Mouse (Mus musculus) midbrain, postnatal 0 days (tissue): ENCODE measurements around the gene Map3k12. TPM values are rescaled to one million over a fixed set of nuclear protein-coding genes. Genes with fewer than 3 reads are reported as not detected.

ENCODE experiments used
- ATAC-seq: fragments of 200-750 bp; cut with Nextera tagmentation; 2 replicates; pipeline ENCODE4 v1.8.0; 2017; ENCODE audit warnings: moderate number of reproducible peaks, mild to moderate bottlenecking, moderate TSS enrichment, moderate library complexity; ENCODE audit not compliant: low FRiP score
- DNase-seq: peaks from one replicate; pipeline ENCODE4 v3.0.0-alpha.2; 2015; ENCODE audit warnings: low spot score
- H3K27ac ChIP-seq: fragments of 300-500 bp; sonication (generic); 2 replicates; pipeline ENCODE4 v1.5.1; 2014; ENCODE audit warnings: low read depth, mild to moderate bottlenecking, low read length, mixed read lengths
- H3K27me3 ChIP-seq: fragments of 300-500 bp; sonication (generic); 2 replicates; pipeline ENCODE4 v1.6.1; 2014; ENCODE audit warnings: low read length, control low read depth, mixed read lengths; ENCODE audit not compliant: insufficient read depth
- H3K36me3 ChIP-seq: fragments of 300-500 bp; sonication (generic); 2 replicates; pipeline ENCODE4 v1.6.1; 2014; ENCODE audit warnings: low read length, control low read depth, mixed read lengths; ENCODE audit not compliant: insufficient read depth
- H3K4me1 ChIP-seq: fragments of 300-500 bp; sonication (generic); 2 replicates; pipeline ENCODE4 v1.6.1; 2014; ENCODE audit warnings: mild to moderate bottlenecking, control low read depth, antibody characterized with exemption, low read length, mixed read lengths; ENCODE audit not compliant: insufficient read depth
- H3K4me2 ChIP-seq: fragments of 300-500 bp; sonication (generic); 2 replicates; pipeline ENCODE4 v1.6.1; 2014; ENCODE audit warnings: low read depth, mild to moderate bottlenecking, low read length, mixed read lengths; ENCODE audit not compliant: poor library complexity, severe bottlenecking
- H3K4me3 ChIP-seq: fragments of 300-500 bp; sonication (generic); 2 replicates; pipeline ENCODE4 v1.5.1; 2014; ENCODE audit warnings: low read depth, mild to moderate bottlenecking, low read length, moderate library complexity
- H3K9ac ChIP-seq: fragments of 300-500 bp; sonication (generic); replicated peaks from 2 replicates; pipeline ENCODE4 v1.6.1; 2014; ENCODE audit warnings: mild to moderate bottlenecking, low read length, moderate library complexity, mixed read lengths; ENCODE audit not compliant: poor library complexity, severe bottlenecking
- H3K9me3 ChIP-seq: fragments of 300-500 bp; sonication (generic); 2 replicates; pipeline ENCODE4 v1.6.1; 2016; ENCODE audit warnings: low read length, control low read depth
- CTCF ChIP-seq: IDR thresholded peaks from 2 replicates; pipeline ENCODE4 v1.5.1; 2016; ENCODE audit warnings: antibody characterized with exemption, mild to moderate bottlenecking
- WGBS: fragments of 180-500 bp; shearing (Covaris S2); extraction: QIAGEN DNeasy Blood & Tissue Kit; methylation state at CpG from one replicate; pipeline ENCODE4 v1.1.7; 2014; 5-methylcytosine and 5-hydroxymethylcytosine counted together
- polyA plus RNA-seq: library from polyadenylated mRNA; unstranded; fragments of >200 nt; fragmentation: Nextera tagmentation; extraction: Ambion mirVana; gene quantifications from 2 replicates; pipeline ENCODE4 v1.2.1, GENCODE M21; 2015
- total RNA-seq: library from RNA; depleted of rRNA; stranded (reverse); fragments of >200 nt; gene quantifications from 2 replicates; pipeline ENCODE4 v1.2.3, GENCODE M21; 2014

The Map3k12 gene
- total and polyA plus RNA-seq, 2 experiments from 2014 or later: 49.7 to 73.3 TPM

GRCm38 (mm10) chr15:102532106-102532900 is 15.4 kb upstream of the Map3k12 start:
- 86% methylated on average over 3 of the region's 3 CpGs for WGBS
- H3K27ac ChIP-seq: no peak overlapping the region
- peaks cover 55% of the 10 kb centered on the region for H3K36me3 ChIP-seq
- ATAC-seq (no peak), DNase-seq (peak; percentile 37)
- H3K9ac ChIP-seq: no peak overlapping the region
- H3K4me1 ChIP-seq: no peaks in the 10 kb centered on the region
- no peak for TF ChIP-seq CTCF
- H3K9me3 ChIP-seq: no peaks in the 10 kb centered on the region
- no peak overlapping the region for H3K4me3 ChIP-seq
- H3K27me3 ChIP-seq: no peaks in the 10 kb centered on the region
- H3K4me2 ChIP-seq: no peak overlapping the region

GRCm38 (mm10) chr15:102531586-102531985 is 14.7 kb upstream of the Map3k12 start:
- Histone ChIP-seq H3K9me3 (no peaks in the 10 kb centered on the region), H3K4me3 (no peak overlapping the region), H3K27me3 (no peaks in the 10 kb centered on the region), H3K36me3 (peaks cover 55% of the 10 kb centered on the region), H3K4me2 (no peak overlapping the region), H3K27ac (no peak overlapping the region), H3K4me1 (no peaks in the 10 kb centered on the region), H3K9ac (no peak overlapping the region)
- TF ChIP-seq CTCF: no peak
- ATAC-seq (no peak), DNase-seq (no peak)
- WGBS: 91% methylated on average over 4 of the region's 4 CpGs

DNA sequence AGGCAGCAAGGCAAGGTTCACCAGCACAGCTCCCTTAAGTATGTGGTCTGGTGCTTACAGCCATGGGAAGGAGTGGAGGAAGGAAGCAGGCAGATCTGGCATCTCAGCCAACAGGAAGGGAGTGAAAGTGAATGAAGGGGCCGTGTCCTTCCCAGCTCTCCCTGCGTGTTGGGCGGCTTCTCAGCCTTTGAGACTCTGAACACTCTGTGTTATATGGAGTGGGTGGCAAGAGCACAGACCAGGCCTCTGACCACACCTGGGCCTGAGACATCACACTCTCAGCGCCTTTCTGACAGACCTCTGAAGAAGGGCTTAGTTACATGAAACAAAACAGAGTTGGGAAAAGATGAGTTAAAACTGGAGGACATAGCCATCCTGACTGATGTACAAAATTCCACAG is 13.7 kb upstream of the Map3k12 start:
- Histone ChIP-seq H3K4me1 (no peaks in the 10 kb centered on the region), H3K4me3 (no peak overlapping the region), H3K9ac (no peak overlapping the region), H3K27ac (no peak overlapping the region), H3K27me3 (no peaks in the 10 kb centered on the region), H3K4me2 (no peak overlapping the region), H3K9me3 (no peaks in the 10 kb centered on the region), H3K36me3 (peaks cover 55% of the 10 kb centered on the region)
- no peak for DNase-seq
- ATAC-seq: no peak
- WGBS: 86% methylated on average over 4 of the region's 4 CpGs
- TF ChIP-seq CTCF: no peak

DNA sequence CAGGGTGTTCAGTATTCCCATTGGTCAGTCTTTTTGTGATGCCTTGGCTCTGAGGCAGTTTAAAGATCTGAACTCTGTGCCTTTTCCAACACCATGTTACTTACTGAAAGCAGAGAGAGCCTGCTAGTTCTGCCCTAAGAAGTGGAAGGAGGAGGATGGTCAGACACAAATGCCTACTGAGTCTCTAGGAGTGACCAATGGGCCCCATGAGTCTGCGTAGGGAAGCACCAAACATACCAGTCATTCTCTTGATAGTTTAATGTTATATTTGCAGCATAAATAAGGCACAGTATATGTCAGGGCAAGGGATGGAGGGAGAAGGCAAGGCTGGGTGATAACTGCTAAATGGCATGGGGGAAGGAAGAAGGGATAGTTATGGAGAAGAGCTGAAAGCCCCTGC is 11.5 kb upstream of the Map3k12 start:
- H3K27ac ChIP-seq: no peak overlapping the region
- H3K4me1 ChIP-seq: no peaks in the 10 kb centered on the region
- DNase-seq (no peak), ATAC-seq (no peak)
- H3K9me3 ChIP-seq: no peaks in the 10 kb centered on the region
- no peak for TF ChIP-seq CTCF
- H3K4me3 ChIP-seq: no peak overlapping the region
- 100% methylated on average over 1 of the region's 1 CpGs for WGBS
- no peaks in the 10 kb centered on the region for H3K27me3 ChIP-seq
- H3K9ac ChIP-seq: no peak overlapping the region
- H3K36me3 ChIP-seq: peaks cover 54% of the 10 kb centered on the region
- no peak overlapping the region for H3K4me2 ChIP-seq

DNA sequence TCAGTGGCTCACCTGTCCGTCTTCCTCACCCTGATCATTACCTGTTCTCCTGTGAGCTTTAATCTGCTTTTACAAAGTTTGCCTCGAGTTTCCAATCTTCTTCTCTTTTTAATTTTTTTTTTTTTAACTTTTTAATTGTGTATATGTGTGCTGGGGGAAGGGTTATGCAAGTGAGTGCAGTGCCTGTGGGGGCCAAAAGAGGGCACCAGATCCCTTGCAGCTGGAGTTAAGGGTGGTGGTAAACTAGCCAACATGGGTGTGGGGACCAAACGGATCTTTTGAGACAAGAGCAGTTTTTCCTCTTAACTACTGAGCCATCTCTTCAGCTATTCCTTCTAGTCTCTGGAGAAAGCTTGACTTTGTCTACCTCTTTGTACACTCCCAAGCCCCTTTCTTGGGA is 11.1 kb upstream of the Map3k12 start:
- no peaks in the 10 kb centered on the region for H3K9me3 ChIP-seq
- 73% methylated on average over 3 of the region's 3 CpGs for WGBS
- TF ChIP-seq CTCF: peak; percentile 48
- H3K36me3 ChIP-seq: peaks cover 49% of the 10 kb centered on the region
- no peaks in the 10 kb centered on the region for H3K27me3 ChIP-seq
- H3K4me2 ChIP-seq: no peak overlapping the region
- H3K4me3 ChIP-seq: no peak overlapping the region
- DNase-seq (no peak), ATAC-seq (no peak)
- H3K9ac ChIP-seq: no peak overlapping the region
- H3K4me1 ChIP-seq: no peaks in the 10 kb centered on the region
- H3K27ac ChIP-seq: no peak overlapping the region

GRCm38 (mm10) chr15:102526111-102527002 is 9.5 kb upstream of the Map3k12 start:
- ATAC-seq: no peak
- no peak overlapping the region for H3K4me3 ChIP-seq
- H3K36me3 ChIP-seq: peaks cover 53% of the 10 kb centered on the region
- H3K9ac ChIP-seq: no peak overlapping the region
- DNase-seq: no peak
- 80% methylated on average over 6 of the region's 6 CpGs for WGBS
- H3K9me3 ChIP-seq: no peaks in the 10 kb centered on the region
- H3K4me2 ChIP-seq: no peak overlapping the region
- no peaks in the 10 kb centered on the region for H3K27me3 ChIP-seq
- no peak overlapping the region for H3K27ac ChIP-seq
- H3K4me1 ChIP-seq: no peaks in the 10 kb centered on the region
- TF ChIP-seq CTCF: no peak
